Mouse (Mus musculus) neural tube, embryonic 15.5 days (tissue): ENCODE results near the gene Kif1bp. TPM values are rescaled to one million over a fixed set of nuclear protein-coding genes. Genes with fewer than 3 reads are reported as not detected.

Experiments
- ATAC-seq: fragments of 200-750 bp; cut with Nextera tagmentation; 2 replicates; pipeline ENCODE4 v1.8.0; 2017; ENCODE audit warnings: mild to moderate bottlenecking, moderate TSS enrichment, moderate library complexity; ENCODE audit not compliant: low FRiP score
- H3K27ac ChIP-seq: fragments of 300-500 bp; sonication (generic); replicated peaks from 2 replicates; pipeline ENCODE4 v1.5.1; 2015; ENCODE audit warnings: mild to moderate bottlenecking, inconsistent platforms
- H3K27me3 ChIP-seq: fragments of 300-500 bp; sonication (generic); replicated peaks from 2 replicates; pipeline ENCODE4 v1.6.1; 2015; ENCODE audit warnings: inconsistent platforms
- H3K36me3 ChIP-seq: fragments of 300-500 bp; sonication (generic); 2 replicates; pipeline ENCODE4 v1.6.1; 2015; ENCODE audit warnings: inconsistent platforms
- H3K4me1 ChIP-seq: fragments of 300-500 bp; sonication (generic); 2 replicates; pipeline ENCODE4 v1.6.1; 2015; ENCODE audit warnings: inconsistent platforms
- H3K4me2 ChIP-seq: fragments of 300-500 bp; sonication (generic); 2 replicates; pipeline ENCODE4 v1.6.1; 2015; ENCODE audit warnings: inconsistent platforms, mild to moderate bottlenecking, moderate library complexity
- H3K4me3 ChIP-seq: fragments of 300-500 bp; sonication (generic); replicated peaks from 2 replicates; pipeline ENCODE4 v1.5.1; 2015; ENCODE audit warnings: mild to moderate bottlenecking, inconsistent platforms
- H3K9ac ChIP-seq: fragments of 300-500 bp; sonication (generic); replicated peaks from 2 replicates; pipeline ENCODE4 v1.6.1; 2015; ENCODE audit warnings: mild to moderate bottlenecking, inconsistent platforms
- H3K9me3 ChIP-seq: fragments of 300-500 bp; sonication (generic); replicated peaks from 2 replicates; pipeline ENCODE4 v1.6.1; 2016; ENCODE audit warnings: inconsistent platforms
- WGBS: fragments of 180-500 bp; shearing (Covaris S2); methylation state at CpG from one replicate; pipeline ENCODE4 v1.1.7; 2015; ENCODE audit warnings: mixed read lengths; 5-methylcytosine and 5-hydroxymethylcytosine counted together
- polyA plus RNA-seq: library from polyadenylated mRNA; unstranded; fragments of >200 nt; fragmentation: Nextera tagmentation; extraction: Ambion mirVana; gene quantifications from 2 replicates; pipeline ENCODE4 v1.2.1, GENCODE M21; 2015

Kif1bp gene
- polyA plus RNA-seq, 1 experiment from 2014 or later, result 75.5 TPM

GRCm38 (mm10) chr10:62553611-62554091 lies 24.6 kb downstream of the Kif1bp start:
- no peak for ATAC-seq
- H3K9ac ChIP-seq, result no peak overlapping the region
- H3K27ac ChIP-seq, result no peak overlapping the region
- WGBS, result 89% methylated on average over 12 of the region's 12 CpGs
- no peak overlapping the region for H3K4me2 ChIP-seq
- H3K36me3 ChIP-seq, result peaks cover 22% of the 10 kb centered on the region
- H3K4me1 ChIP-seq, result no peaks in the 10 kb centered on the region
- H3K27me3 ChIP-seq, result no peaks in the 10 kb centered on the region
- no peaks in the 10 kb centered on the region for H3K9me3 ChIP-seq
- no peak overlapping the region for H3K4me3 ChIP-seq

GRCm38 (mm10) chr10:62550787-62551300 lies 27.4 kb downstream of the Kif1bp start:
- no peaks in the 10 kb centered on the region for H3K9me3 ChIP-seq
- no peak overlapping the region for H3K4me2 ChIP-seq
- WGBS, result 79% methylated on average over 7 of the region's 7 CpGs
- no peak for ATAC-seq
- no peaks in the 10 kb centered on the region for H3K27me3 ChIP-seq
- no peak overlapping the region for H3K27ac ChIP-seq
- H3K36me3 ChIP-seq, result peaks cover 1% of the 10 kb centered on the region; the same call in 1 of the 2 replicates
- no peaks in the 10 kb centered on the region for H3K4me1 ChIP-seq
- no peak overlapping the region for H3K4me3 ChIP-seq
- H3K9ac ChIP-seq, result no peak overlapping the region

- no peaks in the 10 kb centered on the region for H3K27me3 ChIP-seq
- WGBS, result 32% methylated on average over 14 of the region's 16 CpGs
- H3K4me3 ChIP-seq, result no peak overlapping the region
- no peaks in the 10 kb centered on the region for H3K9me3 ChIP-seq
- no peaks in the 10 kb centered on the region for H3K36me3 ChIP-seq
- ATAC-seq, result no peak
- no peak overlapping the region for H3K9ac ChIP-seq
- H3K27ac ChIP-seq, result no peak overlapping the region
- no peak overlapping the region for H3K4me2 ChIP-seq
- H3K4me1 ChIP-seq, result no peaks in the 10 kb centered on the region
Observed at GRCm38 (mm10) chr10:62549523-62550166, 28.6 kb downstream of the Kif1bp start.

- H3K27me3 ChIP-seq, result no peaks in the 10 kb centered on the region
- H3K9me3 ChIP-seq, result no peaks in the 10 kb centered on the region
- 88% methylated on average over 10 of the region's 10 CpGs for WGBS
- H3K4me1 ChIP-seq, result no peaks in the 10 kb centered on the region
- H3K36me3 ChIP-seq, result no peaks in the 10 kb centered on the region
- H3K9ac ChIP-seq, result no peak overlapping the region
- H3K4me2 ChIP-seq, result no peak overlapping the region
- H3K4me3 ChIP-seq, result no peak overlapping the region
- no peak overlapping the region for H3K27ac ChIP-seq
- ATAC-seq, result no peak
Observed at GRCm38 (mm10) chr10:62546441-62546840, 31.8 kb downstream of the Kif1bp start.

- no peaks in the 10 kb centered on the region for H3K9me3 ChIP-seq
- H3K27ac ChIP-seq, result no peak overlapping the region
- no peak overlapping the region for H3K4me3 ChIP-seq
- H3K27me3 ChIP-seq, result no peaks in the 10 kb centered on the region
- no peaks in the 10 kb centered on the region for H3K4me1 ChIP-seq
- no peaks in the 10 kb centered on the region for H3K36me3 ChIP-seq
- H3K9ac ChIP-seq, result no peak overlapping the region
- H3K4me2 ChIP-seq, result no peak overlapping the region
- no peak for ATAC-seq
Observed at GRCm38 (mm10) chr10:62545759-62546158, 32.5 kb downstream of the Kif1bp start.

- H3K4me2 ChIP-seq, result no peak overlapping the region
- H3K9ac ChIP-seq, result no peak overlapping the region
- H3K36me3 ChIP-seq, result no peaks in the 10 kb centered on the region
- H3K9me3 ChIP-seq, result no peaks in the 10 kb centered on the region
- ATAC-seq, result no peak
- WGBS, result 93% methylated on average over 4 of the region's 4 CpGs
- H3K4me1 ChIP-seq, result no peaks in the 10 kb centered on the region
- H3K4me3 ChIP-seq, result no peak overlapping the region
- H3K27ac ChIP-seq, result no peak overlapping the region
- H3K27me3 ChIP-seq, result no peaks in the 10 kb centered on the region
Observed at GRCm38 (mm10) chr10:62544316-62544715, 33.9 kb downstream of the Kif1bp start.

GRCm38 (mm10) chr10:62543399-62543808 lies 34.9 kb downstream of the Kif1bp start:
- Histone ChIP-seq H3K27me3 (no peaks in the 10 kb centered on the region), H3K4me2 (no peak overlapping the region), H3K9me3 (no peaks in the 10 kb centered on the region), H3K36me3 (no peaks in the 10 kb centered on the region), H3K9ac (no peak overlapping the region), H3K4me3 (no peak overlapping the region), H3K27ac (no peak overlapping the region), H3K4me1 (no peaks in the 10 kb centered on the region)
- no peak for ATAC-seq
- 87% methylated on average over 12 of the region's 12 CpGs for WGBS

- Histone ChIP-seq H3K27me3 (no peaks in the 10 kb centered on the region), H3K9ac (no peak overlapping the region), H3K4me3 (no peak overlapping the region), H3K4me1 (no peaks in the 10 kb centered on the region), H3K9me3 (no peaks in the 10 kb centered on the region), H3K4me2 (no peak overlapping the region), H3K27ac (no peak overlapping the region), H3K36me3 (no peaks in the 10 kb centered on the region)
- no peak for ATAC-seq
- 91% methylated on average over 8 of the region's 8 CpGs for WGBS
Observed at GRCm38 (mm10) chr10:62542928-62543327, 35.3 kb downstream of the Kif1bp start.

GRCm38 (mm10) chr10:62542507-62542906 lies 35.8 kb downstream of the Kif1bp start:
- no peaks in the 10 kb centered on the region for H3K27me3 ChIP-seq
- no peak for ATAC-seq
- H3K9ac ChIP-seq, result no peak overlapping the region
- no peak overlapping the region for H3K4me3 ChIP-seq
- no peaks in the 10 kb centered on the region for H3K4me1 ChIP-seq
- H3K4me2 ChIP-seq, result no peak overlapping the region
- no peak overlapping the region for H3K27ac ChIP-seq
- H3K9me3 ChIP-seq, result no peaks in the 10 kb centered on the region
- WGBS, result 95% methylated on average over 12 of the region's 12 CpGs
- no peaks in the 10 kb centered on the region for H3K36me3 ChIP-seq

GRCm38 (mm10) chr10:62541499-62541898 lies 36.8 kb downstream of the Kif1bp start:
- 95% methylated on average over 12 of the region's 12 CpGs for WGBS
- no peak overlapping the region for H3K4me2 ChIP-seq

GRCm38 (mm10) chr10:62540800-62541199 lies 37.5 kb downstream of the Kif1bp start:
- no peaks in the 10 kb centered on the region for H3K4me1 ChIP-seq
- H3K9me3 ChIP-seq, result no peaks in the 10 kb centered on the region
- H3K36me3 ChIP-seq, result no peaks in the 10 kb centered on the region
- WGBS, result 81% methylated on average over 3 of the region's 3 CpGs
- no peak for ATAC-seq
- H3K27ac ChIP-seq, result no peak overlapping the region
- no peak overlapping the region for H3K4me2 ChIP-seq
- no peaks in the 10 kb centered on the region for H3K27me3 ChIP-seq
- no peak overlapping the region for H3K9ac ChIP-seq
- no peak overlapping the region for H3K4me3 ChIP-seq

More at GRCm38 (mm10) chr10:62541499-62541898, 36.8 kb downstream of the Kif1bp start:
- Histone ChIP-seq H3K27me3 (no peaks in the 10 kb centered on the region), H3K27ac (no peak overlapping the region), H3K9ac (no peak overlapping the region), H3K4me3 (no peak overlapping the region), H3K36me3 (no peaks in the 10 kb centered on the region), H3K9me3 (no peaks in the 10 kb centered on the region), H3K4me1 (no peaks in the 10 kb centered on the region)
- no peak for ATAC-seq

- no peak for ATAC-seq
- H3K27me3 ChIP-seq, result no peaks in the 10 kb centered on the region
- no peaks in the 10 kb centered on the region for H3K9me3 ChIP-seq
- H3K36me3 ChIP-seq, result no peaks in the 10 kb centered on the region
- no peak overlapping the region for H3K27ac ChIP-seq
- H3K4me2 ChIP-seq, result no peak overlapping the region
- WGBS, result 83% methylated on average over 7 of the region's 7 CpGs
- no peak overlapping the region for H3K4me3 ChIP-seq
- H3K4me1 ChIP-seq, result no peaks in the 10 kb centered on the region
- no peak overlapping the region for H3K9ac ChIP-seq
Observed at GRCm38 (mm10) chr10:62534509-62534908, 43.7 kb downstream of the Kif1bp start.
